Mouse (Mus musculus) left cerebral cortex, adult 9 months (tissue): Measurements from ENCODE around the gene Plekho2.

ENCODE experiments used
- DNase-seq, 2 experiments: peaks; one replicate each; pipeline ENCODE4 v3.0.0; 2022; ENCODE audit warnings: low spot score in 2 of 2

Gene Plekho2

GRCm38 (mm10) chr9:65555001-65555405 lies 24.8 kb downstream of the Plekho2 start:
- no peak for DNase-seq

DNA sequence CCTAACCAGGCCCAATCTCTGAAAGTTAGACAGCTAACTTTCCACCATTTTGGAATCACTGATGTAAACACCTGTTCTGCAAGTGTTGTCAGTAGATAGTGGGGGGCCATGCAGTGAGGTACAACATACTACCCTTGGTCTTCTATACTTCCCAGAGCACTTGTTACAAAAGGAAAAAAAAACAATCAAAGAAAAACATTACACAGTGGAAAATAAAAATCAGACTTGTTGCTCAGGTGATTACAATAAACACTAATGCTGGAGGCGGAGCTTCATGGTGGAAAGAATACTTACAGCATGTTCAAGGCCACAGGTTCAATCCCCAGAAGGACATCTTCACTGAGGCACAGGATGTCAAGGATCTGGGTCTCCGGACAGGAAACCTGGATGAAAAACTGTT lies 27.1 kb downstream of the Plekho2 start:
- DNase-seq: no peak

DNA sequence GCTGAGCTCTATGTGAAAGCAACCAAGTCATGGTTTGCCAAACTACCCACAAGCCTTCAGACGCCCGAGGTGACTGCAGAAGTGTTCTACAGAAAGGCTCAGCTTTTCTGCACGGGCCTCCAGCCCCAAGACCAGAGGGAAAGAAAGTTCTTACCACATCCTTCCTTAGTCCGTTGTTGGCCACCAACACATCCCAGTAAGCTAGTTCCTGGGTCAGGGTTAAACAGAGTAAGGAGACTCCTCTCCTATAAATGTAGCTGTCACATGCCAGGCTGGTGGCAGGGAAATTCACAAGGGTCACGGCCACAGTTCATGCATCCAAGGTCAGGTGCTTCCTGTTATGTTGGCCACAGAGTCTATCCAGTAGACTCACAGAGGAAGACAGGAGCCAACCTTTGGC lies 27.7 kb downstream of the Plekho2 start:
- DNase-seq: no peak

DNA sequence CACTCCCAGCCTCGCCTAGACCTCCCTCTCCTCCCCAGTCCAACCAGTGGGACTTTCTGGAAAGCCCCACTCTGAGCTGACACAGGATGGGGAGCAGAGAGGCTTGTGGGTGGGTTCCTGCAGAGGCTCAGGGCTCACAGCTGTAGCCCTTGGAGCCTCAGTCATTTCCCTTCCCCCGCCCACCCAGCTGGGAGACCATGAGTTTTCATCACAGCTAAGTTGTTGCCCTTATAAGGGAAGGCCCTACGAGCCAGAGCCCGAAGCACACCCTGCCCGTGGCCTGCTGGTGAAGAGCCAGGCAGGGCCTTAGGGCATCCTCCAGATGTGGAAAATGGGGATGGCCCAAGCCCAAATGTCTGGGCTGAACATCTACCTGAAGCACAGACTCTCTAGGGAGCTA lies 28.8 kb downstream of the Plekho2 start:
- DNase-seq: no peak

DNA sequence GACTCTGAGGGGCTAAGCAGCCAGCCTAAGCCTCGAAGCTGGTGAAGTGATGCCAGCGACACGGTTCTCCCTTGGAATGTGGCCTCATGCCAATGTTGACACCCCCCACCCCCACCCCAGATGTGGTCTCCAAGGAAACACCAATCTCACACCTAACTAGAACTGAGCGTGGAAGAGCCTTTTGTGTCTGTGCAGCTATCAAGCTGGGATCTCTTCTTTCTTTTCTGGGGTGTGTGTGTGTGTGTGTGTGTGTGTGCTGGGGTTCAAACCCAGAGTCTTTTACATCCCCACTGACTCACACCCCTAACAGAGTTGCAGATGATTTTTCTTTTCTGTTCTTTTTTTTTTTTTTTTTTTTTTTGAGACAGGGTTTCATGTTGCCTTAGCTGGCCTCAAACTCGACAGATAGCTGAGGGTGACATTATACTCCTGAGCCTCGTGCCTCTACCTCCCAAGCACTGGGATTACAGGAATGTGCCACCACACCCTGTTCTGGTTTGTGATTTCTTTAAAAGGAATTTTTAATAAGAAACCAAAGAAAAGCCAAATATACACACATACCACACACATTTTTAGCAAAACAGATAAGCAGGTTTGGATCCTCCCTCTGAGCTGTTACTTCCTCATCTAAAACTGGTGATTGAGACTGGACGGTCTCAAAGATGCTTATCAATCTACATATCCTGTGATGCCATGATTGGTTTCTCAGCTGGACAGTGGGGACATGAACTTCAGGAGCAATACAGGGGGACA lies 29.6 kb downstream of the Plekho2 start:
- no peak for DNase-seq

DNA sequence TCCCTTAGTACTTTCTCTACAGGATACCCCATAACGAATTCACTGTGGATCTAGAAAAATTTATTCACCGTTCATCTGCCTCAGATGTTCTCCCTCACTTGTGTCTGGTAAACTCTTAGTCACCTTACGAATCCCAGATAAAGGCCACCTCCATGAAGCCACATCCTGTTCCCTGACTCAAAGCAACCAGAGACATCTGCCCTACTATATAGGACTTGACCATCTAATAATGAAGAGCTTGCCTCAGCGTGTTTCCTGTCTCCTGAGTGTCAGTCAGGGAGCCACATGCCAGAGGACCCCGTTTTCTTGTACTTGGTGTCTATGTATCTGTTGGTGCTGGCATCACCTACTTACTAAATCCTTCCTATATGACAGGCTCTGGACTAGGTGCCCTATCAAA lies 30.2 kb downstream of the Plekho2 start:
- DNase-seq: no peak

- DNase-seq: no peak
Observed at GRCm38 (mm10) chr9:65549139-65549538, 30.7 kb downstream of the Plekho2 start.

GRCm38 (mm10) chr9:65548311-65548710 lies 31.5 kb downstream of the Plekho2 start:
- no peak for DNase-seq

- DNase-seq: no peak
Observed at GRCm38 (mm10) chr9:65547844-65548243, 32.0 kb downstream of the Plekho2 start.

DNA sequence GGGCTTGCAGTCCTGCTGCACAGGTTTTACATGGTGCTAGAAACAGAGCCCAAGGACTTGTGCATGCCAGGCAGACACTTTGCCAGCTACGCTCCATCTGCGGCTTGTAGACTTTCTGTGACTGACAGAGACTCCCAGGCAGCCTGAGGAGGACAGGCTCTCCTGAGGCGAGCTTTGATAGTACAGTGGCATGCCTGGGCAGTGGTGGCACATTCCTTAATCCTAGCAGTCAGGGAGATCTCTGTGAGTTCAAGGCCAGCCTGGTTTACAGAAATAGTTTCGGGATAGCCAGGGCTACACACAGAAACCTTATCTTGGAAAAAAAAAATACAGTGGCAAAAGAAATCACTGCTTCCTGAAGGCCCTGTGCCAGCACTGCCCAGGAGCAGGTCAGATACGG lies 32.7 kb downstream of the Plekho2 start:
- DNase-seq: no peak

- no peak for DNase-seq
Observed at GRCm38 (mm10) chr9:65546413-65546695, 33.5 kb downstream of the Plekho2 start.

DNA sequence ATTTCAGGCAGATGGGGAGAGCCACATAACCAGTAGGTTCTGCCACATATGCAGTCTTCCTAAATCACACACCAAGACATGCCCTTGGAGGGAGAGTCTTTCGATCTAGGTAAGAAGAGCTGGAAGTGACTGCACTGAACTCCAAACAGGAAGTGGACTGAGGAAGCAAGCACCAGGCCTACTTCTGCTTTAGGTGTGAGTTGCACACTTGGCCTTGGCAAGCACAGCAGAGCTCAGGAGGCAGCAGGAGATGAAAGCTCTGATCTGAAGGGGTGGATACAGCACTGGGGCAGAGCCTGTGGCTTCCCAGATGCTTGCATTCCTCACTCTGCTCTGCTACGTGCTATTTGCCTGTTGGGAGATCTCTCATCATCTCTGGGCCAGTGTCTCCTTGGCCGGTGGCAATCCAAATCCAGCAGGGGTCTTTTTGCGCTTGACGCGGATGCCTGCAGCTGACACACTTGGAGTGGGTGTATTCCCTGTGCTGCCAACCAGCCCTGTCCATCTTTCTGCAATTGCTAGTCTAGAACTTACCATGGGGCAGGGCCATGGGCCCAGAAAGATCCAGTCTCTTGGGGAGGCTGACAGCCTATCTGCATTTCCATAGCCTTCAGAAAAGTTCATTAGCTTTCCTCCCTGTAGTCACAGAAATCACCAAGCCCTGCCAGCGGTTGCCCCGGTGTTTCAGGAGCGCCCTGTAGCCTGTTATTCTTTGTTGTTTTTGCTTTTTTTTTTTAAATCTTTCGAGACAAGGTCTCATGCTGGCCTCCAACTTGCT lies 34.0 kb downstream of the Plekho2 start:
- DNase-seq: no peak

DNA sequence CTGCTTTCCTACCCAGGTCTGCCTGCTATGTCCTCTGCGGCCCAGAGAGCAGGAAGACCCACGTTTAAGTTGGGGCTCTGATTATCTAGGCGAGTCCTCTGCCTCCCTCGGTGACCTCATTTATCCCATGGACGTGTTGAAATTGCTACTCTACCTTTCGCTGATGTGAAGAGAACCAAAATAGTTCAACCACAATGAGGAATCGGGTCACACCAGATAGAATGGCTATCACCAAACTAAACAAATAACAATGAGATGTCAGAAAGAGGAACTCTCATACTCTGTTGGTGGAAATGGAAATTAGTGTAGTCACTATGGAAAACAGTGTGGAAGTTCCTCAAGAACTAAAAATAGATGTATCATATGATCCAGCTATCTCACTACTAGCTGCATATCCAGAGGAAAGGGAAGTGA lies 37.7 kb downstream of the Plekho2 start:
- DNase-seq: no peak

DNA sequence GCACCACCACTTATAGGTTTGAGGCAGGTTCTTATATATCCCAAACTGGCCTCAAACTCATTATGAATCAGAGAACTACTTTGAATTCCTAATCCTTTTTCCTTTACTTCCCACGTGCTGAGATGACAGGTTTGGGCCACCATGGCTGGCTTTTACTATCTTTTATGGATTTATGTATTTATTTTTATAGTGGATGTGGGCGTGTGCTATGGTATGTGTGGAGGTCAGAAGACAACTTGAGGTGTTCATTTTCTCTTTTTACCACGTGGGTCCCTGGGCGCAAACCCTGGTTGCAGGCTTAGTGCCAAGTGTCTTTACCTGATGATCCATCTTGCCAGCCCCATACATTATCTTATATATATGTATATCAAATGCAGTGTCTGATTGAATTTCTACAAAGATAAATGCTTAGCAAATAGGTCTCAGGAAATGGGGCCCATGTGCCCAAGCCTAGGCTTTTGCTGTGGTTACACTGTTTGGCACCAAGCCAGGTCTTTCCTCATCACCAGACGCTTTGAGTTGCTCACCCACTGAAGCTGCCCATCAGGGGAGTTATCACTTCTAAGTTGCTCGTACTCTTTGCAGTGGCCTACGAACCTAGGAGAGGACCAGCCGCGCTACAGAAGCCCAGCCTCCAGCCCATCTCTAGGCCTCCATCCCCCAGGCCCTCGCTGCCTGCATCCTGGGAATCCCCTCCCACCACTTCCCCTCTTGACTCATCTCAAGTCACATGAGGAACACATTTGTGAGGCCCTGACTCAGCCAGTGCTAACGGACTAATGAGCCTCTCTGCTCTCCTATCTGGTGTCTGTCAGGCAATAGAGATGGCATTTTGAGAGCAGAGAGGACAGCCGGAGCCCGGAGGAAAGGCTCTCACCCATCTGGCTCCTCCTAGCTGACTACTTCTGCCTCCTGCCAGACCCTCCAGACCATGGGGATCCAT lies 38.4 kb downstream of the Plekho2 start:
- DNase-seq: peak in 1 of 2 experiments; percentile 35

DNA sequence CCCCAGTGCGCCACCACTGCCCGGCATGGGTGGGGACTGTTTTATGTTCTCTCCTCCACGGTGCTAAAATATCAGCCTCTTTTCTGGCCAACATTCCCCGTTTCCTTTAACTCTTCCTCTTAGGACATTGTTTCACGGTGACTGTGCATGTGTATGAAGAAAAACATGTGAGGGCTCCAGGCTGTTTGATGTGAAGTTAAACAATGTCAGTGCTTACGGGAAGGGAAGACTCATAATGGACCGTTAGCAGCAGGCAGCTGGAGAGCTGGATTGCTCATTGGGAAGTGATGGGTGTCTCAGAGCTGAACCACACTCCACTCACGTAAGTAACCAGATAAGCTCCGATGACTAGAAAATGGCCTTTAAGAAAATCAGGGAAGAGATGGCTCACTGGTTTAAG lies 40.1 kb downstream of the Plekho2 start:
- DNase-seq: no peak

GRCm38 (mm10) chr9:65537901-65538630 lies 41.8 kb downstream of the Plekho2 start:
- no peak for DNase-seq

- no peak for DNase-seq
Observed at GRCm38 (mm10) chr9:65536491-65536890, 43.3 kb downstream of the Plekho2 start.

DNA sequence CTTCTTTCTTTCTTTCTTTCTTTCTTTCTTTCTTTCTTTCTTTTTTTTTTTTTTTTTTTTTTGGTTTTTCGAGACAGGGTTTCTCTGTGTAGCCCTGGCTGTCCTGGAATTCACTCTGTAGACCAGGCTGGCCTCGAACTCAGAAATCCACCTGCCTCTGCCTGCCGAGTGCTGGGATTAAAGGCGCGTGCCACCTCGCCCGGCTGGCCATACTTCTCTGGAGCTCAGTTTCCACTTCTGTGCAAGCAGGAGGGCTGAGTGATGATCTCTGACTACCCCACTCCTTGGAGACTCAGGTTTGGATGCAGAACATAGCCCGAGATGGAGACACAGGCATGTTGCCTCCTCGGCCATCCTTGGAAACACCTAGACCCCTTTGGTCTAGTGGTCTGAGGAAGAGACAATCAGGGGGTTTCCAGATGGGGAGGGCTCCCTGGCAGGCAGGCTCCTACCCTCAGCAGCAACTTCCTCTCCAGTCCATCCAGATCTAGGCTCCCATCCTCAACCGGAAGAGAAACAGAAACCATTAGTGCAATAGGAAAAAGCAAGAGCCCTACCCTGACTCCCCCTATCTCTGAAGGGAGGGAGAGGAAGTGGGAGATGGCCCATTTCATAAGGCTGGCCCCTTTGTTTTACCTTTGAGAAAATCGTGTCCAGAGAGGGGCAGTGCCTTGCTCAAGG lies 43.9 kb downstream of the Plekho2 start:
- no peak for DNase-seq

DNA sequence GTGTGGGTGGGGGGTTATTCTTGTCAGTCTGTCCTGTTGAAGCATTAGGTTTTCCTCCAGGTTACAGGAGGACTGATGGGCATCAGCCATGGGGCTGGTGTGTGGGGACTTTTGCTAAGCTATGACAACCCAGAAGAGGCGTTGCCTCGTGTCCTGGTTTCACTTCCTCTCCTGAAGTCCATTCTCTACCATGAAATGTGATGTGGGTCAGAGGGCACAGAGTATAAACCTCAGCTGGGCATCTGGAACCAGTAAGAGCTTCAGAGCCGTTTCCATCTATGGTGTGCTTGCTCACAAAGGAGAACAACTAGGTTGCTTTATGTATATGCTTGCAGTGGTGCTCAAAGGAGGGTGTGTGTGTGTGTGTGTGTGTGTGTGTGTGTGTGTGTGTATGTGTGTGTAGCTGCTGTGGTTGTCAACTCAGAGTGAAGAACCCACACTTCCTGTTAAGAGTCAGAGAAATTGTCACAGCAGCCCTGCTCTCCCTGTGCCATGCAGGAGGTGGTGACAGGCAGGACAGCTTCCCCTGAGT lies 44.6 kb downstream of the Plekho2 start:
- no peak for DNase-seq

- no peak for DNase-seq
Observed at GRCm38 (mm10) chr9:65534111-65534510, 45.7 kb downstream of the Plekho2 start.

- no peak for DNase-seq
Observed at GRCm38 (mm10) chr9:65532986-65533385, 46.9 kb downstream of the Plekho2 start.
